Mouse (Mus musculus): ENCODE results near the gene Polr2l. TPM values are rescaled to one million over a fixed set of nuclear protein-coding genes. Genes with fewer than 3 reads are reported as not detected.

The Polr2l gene
- total RNA-seq, 1 experiment from 2014 or later, result 47.0 TPM

Other genes starting within 250 kb of the Polr2l start
- gene Phrf1, start 246.3 kb downstream of the Polr2l start, total RNA-seq (2017), result 64.1 and 114 TPM in 2 replicates
- gene Irf7, start 208.7 kb downstream of the Polr2l start, total RNA-seq (2017), result 3.4 and 24.7 TPM in 2 replicates
- gene Cdhr5, start 198.3 kb downstream of the Polr2l start, total RNA-seq (2017), result not detected in 2 replicates
- gene Sct, start 196.0 kb downstream of the Polr2l start, total RNA-seq (2017), result not detected in 2 replicates
- gene Drd4, start 183.1 kb downstream of the Polr2l start, total RNA-seq (2017), result not detected in 2 replicates
- 18.7 and 29.1 TPM in 2 replicates for gene Deaf1, start 147.4 kb downstream of the Polr2l start, total RNA-seq (2017)
- gene Tmem80, start 147.4 kb downstream of the Polr2l start, total RNA-seq (2017), result 7.4 and 9.0 TPM in 2 replicates
- gene Eps8l2, start 136.3 kb downstream of the Polr2l start, total RNA-seq (2017), result 1.1 TPM in 1 of 2 replicates, not detected in the other
- 295 and 302 TPM in 2 replicates for gene Taldo1, start 82.9 kb downstream of the Polr2l start, total RNA-seq (2017)
- gene Gatd1, start 61.0 kb downstream of the Polr2l start, total RNA-seq (2017), result 11.4 and 12.7 TPM in 2 replicates
- gene Cend1, start 45.6 kb downstream of the Polr2l start, total RNA-seq (2017), result not detected in 2 replicates
- 4.9 and 11.1 TPM in 2 replicates for gene Slc25a22, start 37.2 kb downstream of the Polr2l start, total RNA-seq (2017)
- gene Pidd1, start 31.1 kb downstream of the Polr2l start, total RNA-seq (2017), result 8.3 and 14.3 TPM in 2 replicates
- 2,332 and 2,799 TPM in 2 replicates for gene Rplp2, start 27.8 kb downstream of the Polr2l start, total RNA-seq (2017)
- gene Pnpla2, start 19.9 kb downstream of the Polr2l start, total RNA-seq (2017), result 13.9 and 14.4 TPM in 2 replicates
- 0.39 TPM in 1 of 2 replicates, not detected in the other for gene Cracr2b, start 14.0 kb downstream of the Polr2l start, total RNA-seq (2017)
- gene Cd151, start 7.7 kb downstream of the Polr2l start, total RNA-seq (2017), result 31.4 and 32.9 TPM in 2 replicates
- 50.3 and 53.3 TPM in 2 replicates for gene Tspan4, start 108 bp upstream of the Polr2l start, total RNA-seq (2017)
- gene Chid1, start 64.7 kb upstream of the Polr2l start, total RNA-seq (2017), result 25.4 and 27.5 TPM in 2 replicates
- 26.6 and 27.8 TPM in 2 replicates for gene Ap2a2, start 87.0 kb upstream of the Polr2l start, total RNA-seq (2017)
- gene Muc6, start 180.2 kb upstream of the Polr2l start, total RNA-seq (2017), result 0.18 TPM in 1 of 2 replicates, not detected in the other
- not detected in 2 replicates for gene Muc2, start 215.2 kb upstream of the Polr2l start, total RNA-seq (2017)

All from common myeloid progenitor, adult 5-6 weeks (primary cell).